Mouse (Mus musculus) lung, adult 18-20 months (tissue): ENCODE data around the gene Zbtb18.

Experiments
- DNase-seq, 2 experiments: peaks; one replicate each; pipeline ENCODE4 v3.0.0; 2022; ENCODE audit warnings: mixed read lengths in 2 of 2

Gene Zbtb18

DNA sequence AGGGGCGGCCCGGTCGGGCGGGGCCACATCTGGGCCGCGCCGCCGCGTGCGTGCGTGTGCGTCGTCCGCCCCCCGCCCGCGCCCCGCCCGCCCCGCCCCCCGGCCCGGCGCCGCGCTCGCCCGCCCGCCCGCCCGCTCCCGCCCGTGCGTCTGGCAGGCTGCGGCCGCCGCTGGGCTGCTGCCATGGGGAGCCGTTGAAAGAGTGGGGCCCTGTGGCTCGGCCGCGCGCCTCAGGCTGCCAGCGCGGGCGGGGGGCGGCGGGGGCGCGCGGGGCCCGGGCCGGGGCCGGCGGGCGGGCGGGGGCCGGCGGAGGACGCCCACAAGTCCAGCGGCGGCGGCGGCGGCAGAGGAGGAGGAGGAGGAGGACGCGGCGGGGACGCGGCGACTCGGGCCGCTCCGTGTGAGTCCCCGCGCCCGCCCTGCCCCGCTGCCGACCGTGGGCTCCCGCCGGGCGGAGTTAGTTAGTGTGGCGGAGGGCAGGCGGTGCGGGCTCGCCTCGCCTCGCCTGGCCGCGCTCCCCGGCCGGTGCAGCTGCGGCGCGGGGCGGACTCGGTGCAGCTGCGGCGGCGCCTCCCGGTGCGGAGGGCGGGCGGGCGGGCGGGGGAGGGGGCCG is at the start of gene Zbtb18:
TSS of gene Zbtb18 (plus strand) at position 156 of the 613 bp plus-strand sequence.
- DNase-seq = no peak

- no peak for DNase-seq
Measured at GRCm38 (mm10) chr1:177397455-177397854, 44.7 kb upstream of the Zbtb18 start.

- no peak for DNase-seq
Measured at GRCm38 (mm10) chr1:177405170-177405569, 37.0 kb upstream of the Zbtb18 start.

- peak; percentile 31 to 59 for DNase-seq
Measured at GRCm38 (mm10) chr1:177408690-177409089, 33.5 kb upstream of the Zbtb18 start.

DNA sequence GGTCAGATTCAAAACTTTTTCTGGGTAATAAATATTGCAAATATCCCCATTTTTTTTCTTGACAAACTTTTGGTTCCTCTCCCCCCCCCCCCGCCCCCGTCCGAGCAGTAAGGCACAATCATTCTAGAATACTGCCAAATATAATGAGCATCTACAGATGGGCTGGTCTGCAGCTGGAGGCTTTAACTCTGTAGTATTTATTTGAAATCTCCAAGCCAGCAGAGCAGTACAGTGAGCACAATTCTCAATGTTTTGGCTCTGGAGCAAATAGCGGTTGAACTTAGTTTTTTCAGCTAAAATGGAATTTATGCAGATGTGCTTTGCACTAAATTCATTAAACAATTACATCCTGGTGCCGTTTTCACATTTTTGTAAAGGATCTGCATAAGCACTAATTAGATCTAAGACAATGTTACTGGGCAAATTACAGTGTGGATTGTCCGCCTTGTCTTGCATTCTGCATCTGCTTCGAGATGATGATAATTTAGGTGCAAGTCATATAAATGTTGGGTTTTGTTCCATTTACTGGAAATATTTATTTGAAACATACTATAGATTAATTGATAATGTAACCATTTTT is 31.3 kb upstream of the Zbtb18 start:
- DNase-seq = no peak

DNA sequence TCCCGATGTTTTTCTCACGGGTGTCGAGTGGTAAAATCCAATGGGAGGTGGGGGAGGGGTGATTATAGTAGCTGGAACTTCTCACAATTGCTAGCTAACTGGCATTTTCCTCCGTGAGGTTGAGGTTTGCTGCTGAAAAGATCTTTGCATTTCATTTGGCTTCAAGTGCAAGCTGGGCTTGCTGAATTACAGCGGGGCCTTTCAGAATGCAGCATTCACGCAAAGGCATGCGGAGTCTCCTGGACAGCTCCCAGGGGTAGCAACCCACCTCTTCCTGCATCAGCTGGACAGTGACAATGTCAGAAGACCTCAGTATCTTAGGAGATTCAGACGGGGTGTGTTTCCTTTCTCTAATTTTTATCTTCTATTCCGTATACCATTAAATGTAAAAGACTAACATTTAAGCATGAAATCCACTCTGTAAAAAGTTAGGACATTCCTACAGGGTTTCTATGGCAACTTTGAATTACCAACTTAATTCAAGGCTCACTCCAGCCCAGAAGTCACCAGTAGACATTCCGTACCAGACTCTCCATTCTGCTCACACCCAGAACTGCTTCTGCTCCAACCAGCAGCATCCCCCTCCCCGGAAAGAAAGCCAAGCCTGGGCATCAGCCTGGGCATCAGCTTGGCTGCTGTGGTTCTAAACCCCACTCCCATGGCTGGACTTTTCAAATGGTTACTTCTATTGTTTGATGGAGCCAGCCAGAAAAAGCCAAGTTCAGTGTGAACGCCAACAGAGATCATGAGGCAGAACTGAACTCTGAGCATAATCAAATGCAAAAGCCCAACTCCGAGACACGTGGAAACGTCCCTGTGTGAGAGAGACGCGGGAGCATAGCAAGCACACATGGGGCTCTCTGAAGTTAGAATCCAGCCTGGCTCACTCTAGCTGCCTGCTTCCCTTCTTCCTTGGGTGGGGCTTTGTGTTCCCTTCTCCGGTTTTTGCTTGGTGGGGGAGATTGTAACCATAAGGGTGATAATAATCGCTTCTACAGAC is 30.5 kb upstream of the Zbtb18 start:
- DNase-seq = no peak

DNA sequence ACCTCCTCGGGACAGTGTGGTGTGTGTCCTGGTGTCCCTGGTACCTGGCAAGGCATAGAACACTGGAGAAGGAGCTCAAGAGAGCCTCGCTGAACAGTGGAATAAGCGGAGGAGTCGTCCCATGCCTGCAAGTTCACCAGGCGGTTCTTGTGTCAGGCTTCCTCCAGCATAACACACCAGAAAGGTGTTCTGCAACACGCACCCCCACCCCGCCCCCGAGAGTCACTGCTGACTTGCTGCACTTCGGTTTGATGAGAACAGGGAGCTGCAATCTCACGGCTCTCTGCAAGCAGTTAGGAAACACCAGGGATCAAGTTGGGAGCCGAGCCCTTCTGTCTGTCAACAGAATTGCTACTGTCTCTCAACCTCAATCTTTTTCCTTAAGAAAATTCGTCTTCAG is 22.8 kb upstream of the Zbtb18 start:
- no peak for DNase-seq

DNA sequence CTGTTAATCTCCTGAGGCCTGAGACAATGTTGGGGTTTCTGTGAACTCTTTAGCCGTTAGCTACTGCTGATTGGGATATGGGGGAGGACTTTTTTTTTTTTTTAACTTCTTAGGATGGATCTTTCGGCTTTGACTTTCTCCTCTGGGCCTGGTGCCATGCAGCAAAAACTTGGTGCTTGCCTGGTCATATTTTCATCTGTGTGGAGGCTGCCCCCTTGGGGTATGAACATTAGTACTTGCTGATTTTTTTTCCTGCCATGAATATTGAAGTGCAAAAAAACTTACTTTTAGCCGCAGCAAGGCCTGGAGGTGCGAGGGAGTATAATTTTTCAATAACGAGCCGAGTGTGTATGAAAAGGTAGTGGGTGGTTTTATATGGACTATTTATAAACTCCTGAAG is 22.0 kb upstream of the Zbtb18 start:
- DNase-seq = no peak

DNA sequence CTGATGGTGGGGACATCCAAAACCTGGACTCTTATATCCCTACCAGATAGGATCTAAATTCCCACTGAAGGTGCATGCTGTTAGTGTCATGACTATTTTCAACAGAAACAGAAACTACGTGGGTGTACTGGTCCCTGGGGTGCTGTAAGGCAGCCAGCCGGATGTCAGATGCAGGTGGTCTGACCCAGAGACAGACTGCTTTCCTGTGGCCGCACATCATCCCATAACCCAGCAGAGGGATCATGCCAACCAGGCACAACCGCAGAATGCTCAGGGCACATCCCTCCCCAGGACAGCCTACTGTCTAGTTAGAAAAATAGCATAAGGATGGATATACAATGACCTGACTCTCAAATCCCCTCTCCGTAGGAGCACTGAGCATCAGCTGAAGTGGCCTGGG is 14.3 kb upstream of the Zbtb18 start:
- no peak for DNase-seq

DNA sequence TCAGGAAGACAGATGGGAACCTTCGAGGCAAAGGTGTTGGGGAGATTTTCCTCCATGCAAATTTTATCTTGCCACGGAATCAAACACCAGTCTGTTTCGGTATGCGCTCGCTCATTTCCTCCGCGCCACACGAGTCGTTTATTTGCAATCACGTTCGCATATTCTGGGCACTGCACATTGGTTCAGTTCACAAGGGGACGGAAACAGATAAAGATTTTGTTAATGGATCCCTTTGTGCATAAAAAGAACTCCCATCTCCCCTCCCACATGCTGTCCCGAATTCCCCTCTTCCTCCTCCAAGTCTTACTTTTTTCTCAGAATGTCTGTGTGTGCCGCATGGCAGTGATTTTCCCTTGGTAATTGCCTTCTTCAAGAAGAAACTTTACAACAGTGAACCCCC is 13.8 kb upstream of the Zbtb18 start:
- no peak for DNase-seq

DNA sequence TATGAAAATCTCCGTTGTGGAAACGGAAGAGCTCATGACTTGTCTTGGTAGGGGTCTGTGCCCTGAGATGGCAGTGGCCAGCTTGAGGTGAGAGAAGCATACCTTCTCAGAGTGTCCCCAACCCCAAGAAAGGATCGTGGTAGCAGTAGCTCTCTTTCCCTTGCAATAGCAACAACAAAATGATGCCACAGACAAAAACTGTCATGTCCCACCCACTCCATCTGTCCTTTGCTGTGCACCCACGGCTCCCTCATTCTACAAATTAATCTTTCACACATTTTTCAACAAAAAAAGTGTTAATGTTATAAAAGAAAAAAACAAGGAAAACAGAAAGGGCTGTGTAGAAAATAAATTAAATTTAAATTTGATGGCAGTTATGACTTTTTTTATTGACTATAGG is 13.1 kb upstream of the Zbtb18 start:
- no peak for DNase-seq

GRCm38 (mm10) chr1:177440411-177440810 is 1.7 kb upstream of the Zbtb18 start:
- DNase-seq = no peak

DNA sequence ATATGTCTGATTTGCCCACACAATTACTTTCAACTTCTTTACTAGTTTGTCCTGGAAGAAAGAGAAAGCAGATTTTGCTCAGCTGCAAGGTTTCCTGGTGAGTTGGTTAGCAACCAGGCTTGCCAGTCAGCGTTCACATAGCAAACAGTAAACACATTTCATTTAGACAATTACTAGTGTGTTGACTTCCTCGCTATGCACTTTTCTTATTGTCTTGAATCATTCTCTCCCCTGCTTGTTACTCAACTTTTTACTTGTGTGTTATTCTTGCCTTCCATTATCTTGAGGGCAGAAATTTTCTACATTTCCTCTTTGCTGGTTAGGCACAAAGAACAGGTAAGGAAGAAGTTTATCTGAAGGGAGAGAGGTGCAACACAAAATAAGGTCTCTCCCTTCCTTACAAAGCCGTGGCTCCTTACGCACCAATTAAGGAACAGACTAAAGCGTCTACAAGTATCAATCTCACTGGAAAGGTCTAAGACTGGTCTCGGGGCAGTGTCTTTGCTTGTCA is 1.1 kb upstream of the Zbtb18 start:
- no peak for DNase-seq

GRCm38 (mm10) chr1:177441492-177442195 is 507 bp upstream of the Zbtb18 start:
- peak; percentile 99 for DNase-seq

- DNase-seq = peak; percentile 19 to 34
Measured at GRCm38 (mm10) chr1:177442821-177443723, 921 bp downstream of the Zbtb18 start.

- DNase-seq = no peak
Measured at GRCm38 (mm10) chr1:177443724-177444482, 1.8 kb downstream of the Zbtb18 start.

DNA sequence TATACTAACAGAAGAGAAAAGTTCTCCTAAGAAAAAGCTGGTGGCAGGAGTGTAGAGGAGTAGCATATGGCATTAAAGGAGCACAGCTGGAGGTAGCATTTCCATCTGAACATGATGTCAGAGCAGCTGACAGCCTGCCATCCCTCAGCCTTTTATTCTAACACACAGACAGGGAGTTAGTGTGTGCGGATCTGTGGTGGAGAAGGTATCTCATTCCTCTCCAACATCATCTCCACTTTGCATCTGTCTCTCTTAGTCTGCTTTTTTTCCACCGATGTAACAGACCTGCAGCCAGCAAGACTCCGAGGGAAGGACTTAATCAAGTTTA is 2.3 kb downstream of the Zbtb18 start:
- DNase-seq = no peak

DNA sequence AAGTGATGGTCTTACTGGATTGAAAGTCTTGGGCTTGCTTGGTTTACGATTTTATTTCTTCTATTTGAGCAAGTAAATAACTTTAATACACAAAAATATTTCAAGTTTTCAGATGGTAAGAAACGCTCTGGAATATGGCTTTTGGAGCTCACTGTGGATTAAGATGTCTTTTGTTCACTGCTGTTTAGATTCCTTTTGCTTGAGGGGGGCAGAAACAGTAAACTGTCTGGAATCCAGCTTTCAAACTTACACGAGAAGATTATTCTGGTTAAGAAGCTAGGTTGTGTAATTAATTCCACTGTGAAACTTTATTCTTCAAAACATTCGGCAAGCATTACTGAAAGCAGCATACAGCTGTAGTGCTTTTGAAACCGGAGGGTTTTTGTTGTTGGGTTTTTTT is 2.8 kb downstream of the Zbtb18 start:
- DNase-seq = no peak

DNA sequence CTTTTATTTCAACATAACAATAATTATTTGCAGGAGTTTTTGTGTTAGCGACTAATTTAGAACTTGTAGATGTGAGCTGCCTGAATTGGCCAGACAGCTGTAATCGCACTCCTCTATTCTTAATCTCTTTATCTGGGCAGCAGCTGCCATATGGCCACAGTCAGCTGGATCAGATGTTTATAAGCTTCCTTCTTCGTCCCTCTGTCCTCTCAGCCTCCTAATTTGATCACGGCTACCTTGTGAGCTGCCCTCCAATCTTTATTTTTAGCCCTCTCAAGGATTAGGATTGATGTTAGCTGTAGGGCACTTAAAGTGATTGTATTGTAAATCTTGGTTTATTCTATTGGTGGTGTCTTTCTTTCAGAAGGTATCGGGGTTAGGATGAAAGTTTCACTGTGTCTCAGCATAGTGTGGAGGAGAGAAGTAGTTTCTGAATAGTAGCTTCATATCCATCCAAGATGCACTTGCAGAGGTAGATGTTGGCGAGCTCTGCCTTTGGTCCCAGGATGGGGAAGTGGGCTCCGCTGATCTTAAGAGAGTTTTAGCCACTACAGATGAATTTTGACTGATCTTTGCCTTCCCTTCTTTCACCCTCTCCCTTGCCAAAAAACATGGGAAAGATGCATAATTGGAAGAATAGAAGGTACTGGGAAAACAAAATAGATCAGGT is 3.4 kb downstream of the Zbtb18 start:
- no peak for DNase-seq

- DNase-seq = no peak
Measured at GRCm38 (mm10) chr1:177447086-177447485, 4.9 kb downstream of the Zbtb18 start.
